Mouse (Mus musculus) heart, embryonic 10.5 days (tissue): ENCODE measurements around the gene Hemk1. TPM values are rescaled to one million over a fixed set of nuclear protein-coding genes. Genes with fewer than 3 reads are reported as not detected.
A peak's percentile ranks its signal among the peaks of the same experiment; 100 is the strongest.

ENCODE experiments used
- DNase-seq: peaks from one replicate; pipeline ENCODE4 v3.0.0-alpha.2; 2017; ENCODE audit warnings: low spot score
- H3K27ac ChIP-seq: fragments of 300-500 bp; sonication (generic); 2 replicates; pipeline ENCODE4 v1.5.1; 2016; ENCODE audit warnings: mild to moderate bottlenecking
- H3K27me3 ChIP-seq: fragments of 300-500 bp; sonication (generic); 2 replicates; pipeline ENCODE4 v1.6.1; 2016; ENCODE audit warnings: mild to moderate bottlenecking; ENCODE audit not compliant: poor library complexity, insufficient read depth, severe bottlenecking
- H3K36me3 ChIP-seq: fragments of 300-500 bp; sonication (generic); 2 replicates; pipeline ENCODE4 v1.6.1; 2016; ENCODE audit warnings: mild to moderate bottlenecking, moderate library complexity
- H3K4me1 ChIP-seq: fragments of 300-500 bp; sonication (generic); 2 replicates; pipeline ENCODE4 v1.6.1; 2016; ENCODE audit warnings: mild to moderate bottlenecking
- H3K4me3 ChIP-seq: fragments of 300-500 bp; sonication (generic); 2 replicates; pipeline ENCODE4 v1.5.1; 2016; ENCODE audit warnings: mild to moderate bottlenecking, moderate library complexity
- H3K9me3 ChIP-seq: fragments of 300-500 bp; sonication (generic); 2 replicates; pipeline ENCODE4 v1.6.1; 2016; ENCODE audit warnings: mild to moderate bottlenecking, moderate library complexity
- WGBS: fragments of 180-500 bp; shearing (Covaris S2); methylation state at CpG from one replicate; pipeline ENCODE4 v1.1.7; 2016; 5-methylcytosine and 5-hydroxymethylcytosine counted together
- polyA plus RNA-seq: library from polyadenylated mRNA; unstranded; fragments of >200 nt; fragmentation: Nextera tagmentation; extraction: Ambion mirVana; gene quantifications from 2 replicates; pipeline ENCODE4 v1.2.1, GENCODE M21; 2016

Hemk1 gene
- polyA plus RNA-seq, 1 experiment from 2014 or later = 13.4 TPM

DNA sequence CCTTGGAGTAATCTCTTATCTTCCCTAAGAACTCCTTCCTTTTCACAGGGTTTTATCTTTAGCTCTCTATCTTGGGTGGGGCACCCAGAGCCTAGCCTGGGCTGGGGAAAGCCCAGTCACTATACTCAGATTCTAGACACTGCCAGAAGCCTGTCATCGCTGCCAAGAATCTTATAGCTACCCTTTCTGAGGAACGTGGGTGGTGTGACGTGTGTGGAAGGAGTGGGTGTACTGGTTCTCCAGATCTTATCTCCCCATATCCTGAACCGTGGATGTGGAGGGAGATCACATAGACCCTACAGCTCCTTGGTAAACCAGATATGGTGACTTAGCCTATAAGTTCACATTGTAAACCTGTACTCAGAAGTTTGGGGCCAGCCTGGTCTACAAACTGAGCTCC lies 42.5 kb downstream of the Hemk1 start:
- Histone ChIP-seq H3K36me3 (peaks cover 4% of the 10 kb centered on the region), H3K4me1 (peaks cover 43% of the 10 kb centered on the region), H3K9me3 (no peaks in the 10 kb centered on the region), H3K4me3 (peak overlapping the region; percentile 80), H3K27me3 (peaks cover 15% of the 10 kb centered on the region), H3K27ac (peak overlapping the region; percentile 90; the same call in 1 of the 2 replicates)
- DNase-seq = no peak
- 35% methylated on average over 4 of the region's 4 CpGs for WGBS

DNA sequence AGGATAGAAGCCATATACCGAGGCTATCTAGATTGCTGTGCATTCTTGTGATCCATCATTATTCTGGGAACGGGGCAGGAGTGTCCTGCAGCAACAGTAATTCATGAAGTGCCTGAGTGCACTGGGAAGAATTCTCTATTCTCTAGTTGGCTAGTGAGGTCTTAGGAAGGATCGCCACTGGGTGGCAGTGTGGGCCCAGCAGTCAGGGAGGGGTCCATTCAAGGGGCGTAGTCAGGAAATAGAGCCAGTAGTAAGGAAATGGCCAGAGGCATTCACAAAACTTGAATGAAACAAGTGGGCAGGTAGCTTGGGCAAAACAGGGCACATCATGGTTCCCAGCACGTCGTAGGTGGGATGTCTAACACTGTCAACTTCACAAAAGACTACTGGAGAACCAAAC lies 43.9 kb downstream of the Hemk1 start:
- H3K36me3 ChIP-seq = no peaks in the 10 kb centered on the region
- DNase-seq = peak; percentile 89
- H3K27ac ChIP-seq = no peak overlapping the region
- peaks cover 47% of the 10 kb centered on the region for H3K4me1 ChIP-seq
- WGBS = 5% methylated on average over 6 of the region's 6 CpGs
- H3K4me3 ChIP-seq = no peak overlapping the region
- H3K9me3 ChIP-seq = no peaks in the 10 kb centered on the region
- peaks cover 15% of the 10 kb centered on the region for H3K27me3 ChIP-seq

DNA sequence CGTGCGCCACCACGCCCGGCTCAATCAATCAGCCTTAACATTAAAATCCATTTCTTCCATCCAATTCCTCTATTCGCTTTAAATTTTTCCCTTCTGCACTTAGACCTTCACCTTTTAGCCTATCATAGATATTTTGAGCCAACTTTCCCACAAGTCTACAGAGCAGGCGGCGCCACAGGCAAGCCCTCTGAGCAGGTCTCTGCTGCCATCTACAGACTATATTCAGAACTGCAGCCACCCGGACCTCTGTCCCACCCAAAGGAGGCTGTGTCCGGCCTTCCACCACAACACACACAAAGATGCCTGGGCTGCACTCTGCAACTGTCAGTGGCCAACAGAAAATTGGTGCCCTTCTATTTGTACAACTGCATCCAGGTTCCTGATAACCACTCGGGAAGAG lies 47.3 kb downstream of the Hemk1 start:
- H3K36me3 ChIP-seq = no peaks in the 10 kb centered on the region
- no peak overlapping the region for H3K4me3 ChIP-seq
- peak; percentile 89 for DNase-seq
- 24% methylated on average over 10 of the region's 10 CpGs for WGBS
- H3K9me3 ChIP-seq = no peaks in the 10 kb centered on the region
- peaks cover 28% of the 10 kb centered on the region for H3K27me3 ChIP-seq
- peaks cover 36% of the 10 kb centered on the region for H3K4me1 ChIP-seq
- no peak overlapping the region for H3K27ac ChIP-seq

DNA sequence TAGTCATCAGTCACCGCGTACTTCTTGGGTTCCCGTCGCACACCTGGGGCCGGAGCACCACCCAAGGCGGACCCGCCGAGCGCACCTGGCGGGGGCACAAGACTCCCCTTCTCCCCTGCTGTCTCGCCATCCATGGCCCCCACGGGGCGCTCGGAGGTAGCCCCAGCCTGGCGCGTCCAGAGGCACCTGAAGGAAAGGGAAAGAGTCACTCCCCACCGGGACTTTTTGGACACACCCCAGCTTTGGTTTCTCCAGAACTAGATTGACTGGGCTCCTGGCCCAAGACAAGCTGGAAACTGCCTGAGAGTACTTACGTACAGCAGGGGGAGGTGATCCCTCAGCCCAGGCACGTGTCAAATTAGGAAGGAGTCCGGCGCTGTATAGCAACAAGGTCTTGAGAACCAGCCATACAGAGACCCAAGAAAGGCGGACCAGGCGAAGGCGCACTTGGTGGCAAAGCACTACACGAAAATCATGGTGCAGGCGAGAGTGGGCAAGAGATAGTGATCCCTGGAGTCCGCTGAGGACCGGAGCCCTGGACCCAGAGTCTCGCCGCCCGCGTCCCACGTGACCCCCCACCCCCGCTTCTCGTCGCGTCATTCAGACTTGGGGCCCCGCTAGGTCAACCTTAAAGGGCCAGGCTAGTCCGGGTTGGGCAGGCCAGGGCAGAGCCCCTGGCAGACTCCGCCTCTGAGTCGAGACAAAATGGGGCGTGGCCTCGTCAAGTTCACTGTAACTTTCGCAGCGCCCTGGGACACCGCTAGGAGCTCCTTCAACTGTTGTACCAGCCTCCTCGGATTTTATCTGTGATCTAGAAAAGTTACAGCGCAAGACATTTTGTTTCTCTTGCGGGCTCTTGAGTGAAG lies 48.7 kb downstream of the Hemk1 start, which contains the start of gene Mapkapk3:
Mapkapk3 (minus strand) TSS at position 667 of the 866 bp plus-strand sequence.
- Histone ChIP-seq H3K4me1 (peaks cover 36% of the 10 kb centered on the region), H3K27me3 (peaks cover 24% of the 10 kb centered on the region), H3K4me3 (peak within 1 kb of the TSS; percentile 66), H3K9me3 (no peaks in the 10 kb centered on the region), H3K36me3 (no peaks in the 10 kb centered on the region), H3K27ac (peak within 1 kb of the TSS; percentile 82)
- WGBS = 1% methylated on average over 49 of the region's 49 CpGs
- DNase-seq = peak; percentile 96

DNA sequence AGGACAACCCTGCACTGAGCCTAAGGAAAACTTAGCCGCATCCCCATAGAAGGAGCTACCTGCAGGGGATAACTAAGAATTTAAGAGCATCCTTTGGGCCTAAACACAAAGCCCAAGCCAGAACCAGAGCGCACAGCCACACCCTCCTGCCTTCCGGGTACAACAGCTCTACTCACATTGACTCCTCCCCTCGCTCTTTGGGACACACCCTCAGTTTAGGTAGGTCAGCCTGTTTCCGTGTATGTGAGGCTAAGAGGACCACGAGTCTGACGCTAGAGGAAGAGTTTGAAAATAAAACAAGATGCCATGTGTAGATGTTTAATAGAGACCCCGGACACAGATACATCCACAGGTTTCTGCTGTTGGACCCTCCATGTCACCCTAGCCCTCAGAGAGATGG lies 49.4 kb downstream of the Hemk1 start:
- H3K36me3 ChIP-seq = no peaks in the 10 kb centered on the region
- peaks cover 24% of the 10 kb centered on the region for H3K27me3 ChIP-seq
- H3K9me3 ChIP-seq = no peaks in the 10 kb centered on the region
- H3K27ac ChIP-seq = peak overlapping the region; percentile 82
- H3K4me1 ChIP-seq = peaks cover 36% of the 10 kb centered on the region
- no peak for DNase-seq
- WGBS = 21% methylated on average over 8 of the region's 8 CpGs
- H3K4me3 ChIP-seq = peak overlapping the region; percentile 66

DNA sequence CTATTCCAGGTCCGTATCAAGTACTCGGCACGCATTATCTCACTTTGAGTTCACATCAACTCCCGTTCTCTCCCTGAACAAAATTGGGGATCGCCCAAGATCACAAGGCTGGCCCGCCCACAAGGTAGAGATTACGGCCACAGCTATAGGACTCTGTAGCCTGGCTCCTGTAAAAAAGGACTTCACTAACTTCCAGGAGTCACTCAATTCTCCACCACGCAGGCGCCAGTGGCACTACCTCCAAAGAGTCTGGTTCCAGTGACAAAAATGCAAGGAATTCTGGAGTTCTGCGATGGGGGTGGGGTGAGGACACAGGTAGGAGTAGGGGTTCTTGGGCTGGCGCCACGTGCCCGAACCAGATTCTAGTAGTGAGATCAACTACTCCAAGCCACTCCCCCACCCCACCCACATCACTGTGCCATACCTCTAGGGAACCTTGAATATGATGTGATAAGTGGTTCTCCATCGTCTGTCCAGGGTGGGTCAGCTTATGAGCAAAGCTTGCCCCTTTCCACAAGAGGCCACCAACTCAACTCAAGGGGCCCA lies 50.0 kb downstream of the Hemk1 start:
- WGBS = 85% methylated on average over 14 of the region's 14 CpGs
- no peak for DNase-seq
- no peak overlapping the region for H3K4me3 ChIP-seq
- H3K27ac ChIP-seq = no peak overlapping the region
- H3K27me3 ChIP-seq = peaks cover 23% of the 10 kb centered on the region
- no peaks in the 10 kb centered on the region for H3K9me3 ChIP-seq
- peaks cover 36% of the 10 kb centered on the region for H3K4me1 ChIP-seq
- no peaks in the 10 kb centered on the region for H3K36me3 ChIP-seq

DNA sequence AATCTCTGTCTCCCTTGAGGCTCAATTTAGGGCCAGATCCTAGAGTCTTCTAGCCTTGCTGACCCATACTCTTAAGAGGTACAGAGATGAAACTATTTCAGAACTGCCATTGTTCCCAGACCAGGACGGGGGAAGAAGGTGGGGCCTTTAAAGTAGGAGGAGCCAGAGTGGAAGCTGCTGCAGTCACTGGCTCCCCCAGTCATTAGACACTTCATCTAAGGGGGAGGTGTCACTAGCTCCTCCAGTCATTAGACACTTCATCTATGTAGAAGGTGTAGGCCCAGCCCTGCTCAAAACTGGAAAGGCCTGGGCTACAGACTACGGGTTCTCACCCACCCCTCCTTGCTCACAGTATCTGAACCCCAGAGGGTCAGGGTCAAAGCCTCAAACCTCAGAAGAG lies 50.9 kb downstream of the Hemk1 start:
- no peaks in the 10 kb centered on the region for H3K9me3 ChIP-seq
- H3K27ac ChIP-seq = no peak overlapping the region
- no peaks in the 10 kb centered on the region for H3K36me3 ChIP-seq
- 78% methylated on average over 2 of the region's 2 CpGs for WGBS
- DNase-seq = no peak
- H3K27me3 ChIP-seq = peaks cover 14% of the 10 kb centered on the region
- no peak overlapping the region for H3K4me3 ChIP-seq
- peaks cover 32% of the 10 kb centered on the region for H3K4me1 ChIP-seq

DNA sequence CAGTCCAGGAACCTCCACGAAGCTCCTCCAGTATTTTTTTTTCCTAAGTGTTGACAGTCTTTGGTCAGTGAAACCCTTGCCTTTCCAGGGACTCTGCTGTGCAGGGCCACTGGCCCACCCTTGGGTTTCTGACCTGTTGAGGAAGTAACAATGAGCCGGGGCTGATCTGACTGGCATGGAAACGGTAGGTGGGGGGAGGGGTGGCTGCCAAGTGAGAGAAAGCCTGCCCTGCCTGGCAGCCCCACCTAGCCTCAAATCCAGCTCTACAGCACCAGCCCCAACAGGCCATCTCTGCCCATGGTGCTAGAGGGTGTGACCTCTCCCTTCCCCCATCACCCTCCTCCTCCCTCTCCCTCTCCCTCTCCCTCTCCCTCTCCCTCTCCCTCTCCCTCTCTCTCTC lies 53.1 kb downstream of the Hemk1 start:
- H3K4me1 ChIP-seq = peaks cover 39% of the 10 kb centered on the region
- H3K27me3 ChIP-seq = peaks cover 13% of the 10 kb centered on the region
- H3K27ac ChIP-seq = no peak overlapping the region
- no peak overlapping the region for H3K4me3 ChIP-seq
- no peaks in the 10 kb centered on the region for H3K9me3 ChIP-seq
- no peak for DNase-seq
- 15% methylated on average over 3 of the region's 3 CpGs for WGBS
- H3K36me3 ChIP-seq = no peaks in the 10 kb centered on the region

DNA sequence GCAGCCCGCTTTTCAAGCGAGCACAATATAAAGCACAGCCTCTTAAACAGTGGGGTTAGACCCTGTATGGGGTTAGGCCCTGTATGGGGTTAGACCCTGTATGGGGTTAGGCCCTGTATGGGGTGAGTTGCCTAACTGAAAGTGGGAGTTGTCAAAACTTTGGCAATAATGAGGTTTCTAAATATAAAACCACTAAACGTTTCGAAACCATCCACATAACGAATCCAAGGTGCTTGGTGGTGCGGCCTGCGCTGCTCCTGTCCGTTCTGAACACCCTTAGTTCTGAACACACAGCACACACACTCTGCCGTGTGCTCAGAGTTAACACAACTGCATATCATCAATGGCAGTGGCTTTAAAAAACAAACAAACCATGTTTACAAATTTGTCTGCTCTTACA lies 55.2 kb downstream of the Hemk1 start:
- no peaks in the 10 kb centered on the region for H3K9me3 ChIP-seq
- H3K27me3 ChIP-seq = peaks cover 15% of the 10 kb centered on the region; the same call in 1 of the 2 replicates
- 93% methylated on average over 9 of the region's 9 CpGs for WGBS

DNA sequence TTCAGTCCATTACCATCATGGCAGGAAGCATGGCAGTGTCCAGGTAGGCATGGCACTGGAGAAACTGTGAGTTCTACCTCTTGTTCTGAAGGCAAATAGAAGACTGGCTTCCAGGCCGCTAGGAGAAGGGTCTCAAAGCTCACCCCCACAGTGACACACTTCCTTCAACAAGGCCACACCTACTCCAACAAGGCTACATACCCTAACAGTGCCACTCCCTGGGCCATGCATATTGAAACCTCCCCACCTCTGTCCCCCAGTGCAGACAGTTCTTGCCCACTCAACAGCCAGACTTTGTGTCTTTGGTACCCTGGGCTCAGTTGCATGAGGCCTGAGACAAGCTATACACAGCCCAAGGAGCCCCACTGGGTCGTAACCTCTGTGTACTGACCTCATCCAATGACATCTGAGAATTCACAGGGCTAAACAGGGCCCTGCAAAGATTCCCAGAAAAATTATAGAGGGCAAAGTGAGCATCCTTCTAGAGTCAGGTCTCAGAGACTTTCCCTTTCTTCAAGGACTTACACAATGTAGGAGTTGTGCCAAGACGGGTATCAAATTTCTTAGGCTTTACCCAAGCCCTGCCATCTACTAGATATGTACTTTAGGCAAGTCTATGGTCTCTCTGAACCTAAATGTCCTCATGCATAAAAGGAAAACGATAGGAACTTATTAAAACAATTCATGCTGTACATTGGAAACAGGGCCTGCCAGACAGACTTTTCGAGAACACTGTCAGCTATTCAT lies 56.7 kb downstream of the Hemk1 start:
- H3K27ac ChIP-seq = no peak overlapping the region
- no peak overlapping the region for H3K4me3 ChIP-seq
- peaks cover 39% of the 10 kb centered on the region for H3K4me1 ChIP-seq
- H3K27me3 ChIP-seq = peaks cover 14% of the 10 kb centered on the region; the same call in 1 of the 2 replicates
- H3K9me3 ChIP-seq = no peaks in the 10 kb centered on the region
- WGBS = 85% methylated on average over 5 of the region's 5 CpGs
- no peak for DNase-seq
- H3K36me3 ChIP-seq = no peaks in the 10 kb centered on the region

More for the DNA sequence above, 55.2 kb downstream of the Hemk1 start:
- H3K27ac ChIP-seq = no peak overlapping the region
- H3K36me3 ChIP-seq = no peaks in the 10 kb centered on the region
- no peak for DNase-seq
- peaks cover 44% of the 10 kb centered on the region for H3K4me1 ChIP-seq
- no peak overlapping the region for H3K4me3 ChIP-seq

DNA sequence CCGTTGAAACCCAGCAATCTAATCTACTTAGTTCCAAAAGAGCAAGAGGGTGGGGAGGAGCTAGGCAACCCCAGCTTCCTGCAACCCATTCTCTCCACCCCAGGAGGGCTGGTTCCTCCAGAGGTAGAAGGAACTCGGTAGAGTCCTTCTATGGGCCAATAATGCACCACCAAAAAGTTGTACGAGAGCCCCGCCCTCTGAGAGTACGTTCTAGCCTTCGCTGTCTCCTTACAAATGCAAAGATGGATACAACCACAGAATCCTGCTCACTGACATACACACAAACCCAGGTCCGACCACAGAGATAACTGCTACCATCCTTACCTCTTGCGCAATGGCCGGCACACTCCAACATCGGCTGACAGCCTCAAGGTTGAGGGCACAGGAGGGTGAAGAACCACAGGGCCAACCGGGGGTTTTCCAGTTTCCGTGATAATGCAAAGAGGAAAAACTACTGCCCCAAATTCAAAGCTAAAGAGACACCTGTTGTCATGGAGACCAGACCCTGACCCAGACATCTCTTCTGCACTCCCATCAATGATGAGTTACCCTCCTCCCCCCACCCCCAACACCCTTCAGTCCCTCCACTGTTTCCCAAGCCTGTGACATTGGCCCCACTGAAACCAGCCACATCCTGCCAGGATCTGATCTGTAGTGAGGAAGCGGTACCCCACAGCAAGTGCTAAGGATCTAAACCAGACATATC lies 57.7 kb downstream of the Hemk1 start:
- peaks cover 34% of the 10 kb centered on the region for H3K4me1 ChIP-seq
- H3K36me3 ChIP-seq = no peaks in the 10 kb centered on the region
- peak overlapping the region; percentile 36; the same call in 1 of the 2 replicates for H3K4me3 ChIP-seq
- peak overlapping the region; percentile 75 for H3K27ac ChIP-seq
- no peaks in the 10 kb centered on the region for H3K9me3 ChIP-seq
- peaks cover 14% of the 10 kb centered on the region; the same call in 1 of the 2 replicates for H3K27me3 ChIP-seq
- DNase-seq = no peak
- WGBS = 32% methylated on average over 13 of the region's 13 CpGs
